In genomic region chr11:62624341-62625291, GRCm38 (mm10) we compare ENCODE assay signal across 8 mouse cellular contexts. TPM values are rescaled to one million over a fixed set of nuclear protein-coding genes. Genes with fewer than 3 reads are reported as not detected.
DNase-seq lines count a peak whose midpoint lies in the region; ATAC-seq lines count a peak whose summit lies in the region.

No protein-coding gene starts in this region.

- 36% methylated on average over 10 of the region's 10 CpGs for WGBS in heart, embryonic 12.5 days
- 21% methylated on average over 10 of the region's 10 CpGs for WGBS in large intestine, adult 2 months

- H3K36me3 ChIP-seq in heart, embryonic 12.5 days = peaks cover 22% of the 10 kb centered on the region

- 0 out of 2 replicates have a peak overlapping the region, but pooled peaks have one; percentile 13 for H3K9ac ChIP-seq in heart, embryonic 12.5 days

- no peak overlapping the region for H3K4me3 ChIP-seq in heart, embryonic 12.5 days

- no peaks in the 10 kb centered on the region for H3K27me3 ChIP-seq in heart, embryonic 12.5 days (replicated peaks)

- peak overlapping the region; percentile 55 for H3K27ac ChIP-seq in heart, embryonic 12.5 days (ENCODE audit: poor library complexity, severe bottlenecking)

- H3K4me2 ChIP-seq in heart, embryonic 12.5 days = no peak overlapping the region

- peak; percentile 50 for ATAC-seq in heart, embryonic 12.5 days (ENCODE audit: insufficient number of reproducible peaks, low FRiP score)
- ATAC-seq in megakaryocyte progenitor cell, adult 5-6 weeks (replicated peaks; ENCODE audit: poor library complexity) = peak; percentile 78

- intact Hi-C loops in gastrocnemius, postnatal 14 days (cut with DNase I; ENCODE audit: low total_unique reads) = no loop called here

- peaks cover 55% of the 10 kb centered on the region for H3K4me1 ChIP-seq in heart, embryonic 12.5 days (replicated peaks)

- peak; percentile 28 for DNase-seq in gastrocnemius, postnatal 14 days
- DNase-seq in gastrocnemius, postnatal 25 days = no peak
- peak; percentile 66 for DNase-seq in adrenal gland, postnatal 14 days
- DNase-seq in large intestine, adult 2 months (ENCODE audit: low read depth, low spot score) = peak; percentile 99
- no peak for DNase-seq in retina, embryonic 14.5 days (ENCODE audit: low spot score)
- no peak for DNase-seq in spleen, postnatal 14 days (ENCODE audit: low spot score in 2 of 2)

- H3K9me3 ChIP-seq in heart, embryonic 12.5 days (replicated peaks) = 0 out of 2 replicates have a peak, but pooled peaks cover 4% of the 10 kb centered on the region

RNA-seq across cellular contexts. Expression of gene Lrrc75a, which starts 23.7 kb away (rescaled TPM):
- total RNA-seq in gastrocnemius, postnatal 14 days (2021) = 1 to 10 TPM; 7.2 to 8.8 TPM
- total RNA-seq in gastrocnemius, postnatal 25 days (2021) = 1 to 10 TPM; 4.0 to 4.7 TPM
- 28.7 and 31.7 TPM in 2 replicates for total RNA-seq in adrenal gland, postnatal 14 days (2021)
- polyA plus RNA-seq in heart, embryonic 12.5 days (2016; fragmentation: Nextera tagmentation; extraction: Ambion mirVana) = 18.6 and 19.6 TPM in 2 replicates
- 72.9 and 87.9 TPM in 2 replicates for polyA plus RNA-seq in large intestine, adult 2 months (2012; rRNA removed)
- total RNA-seq in megakaryocyte progenitor cell, adult 5-6 weeks (2015) = 3.6 and 4.9 TPM in 2 replicates
- 2.2 and 4.5 TPM in 2 replicates for total RNA-seq in megakaryocyte progenitor cell, adult 5-6 weeks (2017)

RNA-seq across cellular contexts. Expression of gene Mmgt2, which starts 23.8 kb away (rescaled TPM):
- total RNA-seq in gastrocnemius, postnatal 14 days (2021) = 1 to 10 TPM; 5.5 to 7.8 TPM
- 1 to 10 TPM; 2.8 to 4.2 TPM for total RNA-seq in gastrocnemius, postnatal 25 days (2021)
- total RNA-seq in adrenal gland, postnatal 14 days (2021) = 26.6 and 35.7 TPM in 2 replicates
- 51.0 and 58.3 TPM in 2 replicates for polyA plus RNA-seq in heart, embryonic 12.5 days (2016; fragmentation: Nextera tagmentation; extraction: Ambion mirVana)
- 36.1 and 46.8 TPM in 2 replicates for polyA plus RNA-seq in large intestine, adult 2 months (2012; rRNA removed)
- total RNA-seq in megakaryocyte progenitor cell, adult 5-6 weeks (2015) = 16.7 and 22.6 TPM in 2 replicates
- total RNA-seq in megakaryocyte progenitor cell, adult 5-6 weeks (2017) = 13.0 and 18.5 TPM in 2 replicates

RNA-seq across cellular contexts. Expression of gene Trpv2, which starts 50.3 kb away (rescaled TPM):
- total RNA-seq in gastrocnemius, postnatal 14 days (2021) = 1 to 10 TPM; 1.7 to 2.4 TPM
- 1 to 10 TPM in 1 of 2 experiments, under 1 TPM in 1; 0.97 to 1.5 TPM for total RNA-seq in gastrocnemius, postnatal 25 days (2021)
- 3.8 and 5.1 TPM in 2 replicates for total RNA-seq in adrenal gland, postnatal 14 days (2021)
- polyA plus RNA-seq in heart, embryonic 12.5 days (2016; fragmentation: Nextera tagmentation; extraction: Ambion mirVana) = 4.3 and 4.6 TPM in 2 replicates
- 8.7 and 9.0 TPM in 2 replicates for polyA plus RNA-seq in large intestine, adult 2 months (2012; rRNA removed)
- total RNA-seq in megakaryocyte progenitor cell, adult 5-6 weeks (2015) = 9.0 and 13.9 TPM in 2 replicates
- 10.5 and 12.9 TPM in 2 replicates for total RNA-seq in megakaryocyte progenitor cell, adult 5-6 weeks (2017)

Comparison
In these comparisons a context has a peak if more than half of its experiments do, and no peak if none do; other contexts are left out.
1. DNase-seq: peak in gastrocnemius, postnatal 14 days (single experiment), adrenal gland, postnatal 14 days (single experiment) and large intestine, adult 2 months (single experiment); none in gastrocnemius, postnatal 25 days (single experiment), retina, embryonic 14.5 days (single experiment) and spleen, postnatal 14 days (0 of 2).